18 mouse cellular contexts compared by ENCODE assay signal in genomic region chr4:45657350-45657978, GRCm38 (mm10).
DNase-seq lines count a peak whose midpoint lies in the region; ATAC-seq lines count a peak whose summit lies in the region.
"Had no signal": no experiment of that assay in that cellular context is flagged by ENCODE, and none has a peak within 500 bp of the region (broad histone marks: within the 10 kb centered on the region; RNA-seq: fewer than 3 reads in every experiment).

No protein-coding gene starts in this region.

- 0 out of 2 replicates have a peak overlapping the region, but pooled peaks have one; percentile 19 for H3K9ac ChIP-seq in limb, embryonic 13.5 days
- H3K9ac ChIP-seq in liver, embryonic 16.5 days (ENCODE audit: low read depth, low read length), result no peak overlapping the region
- H3K9ac ChIP-seq in forebrain, embryonic 13.5 days, result no peak overlapping the region
- H3K9ac ChIP-seq: hindbrain, embryonic 13.5 days had no signal

- no peaks in the 10 kb centered on the region for H3K9me3 ChIP-seq in limb, embryonic 13.5 days
- H3K9me3 ChIP-seq in limb, embryonic 10.5 days (replicated peaks), result no peaks in the 10 kb centered on the region
- no peaks in the 10 kb centered on the region for H3K9me3 ChIP-seq in liver, embryonic 16.5 days (replicated peaks; ENCODE audit: control insufficient read depth, low read length)
- no peaks in the 10 kb centered on the region for H3K9me3 ChIP-seq in forebrain, embryonic 13.5 days (replicated peaks)
- H3K9me3 ChIP-seq: G1E; hindbrain, embryonic 13.5 days had no signal

- H3K27me3 ChIP-seq in limb, embryonic 13.5 days, result no peaks in the 10 kb centered on the region
- peaks cover 6% of the 10 kb centered on the region; the same call in 1 of the 2 replicates for H3K27me3 ChIP-seq in limb, embryonic 10.5 days (ENCODE audit: low read depth, poor library complexity, severe bottlenecking)
- no peaks in the 10 kb centered on the region for H3K27me3 ChIP-seq in liver, embryonic 16.5 days (ENCODE audit: control insufficient read depth, insufficient read depth, low read depth, low read length)
- no peaks in the 10 kb centered on the region; the same call in 1 of the 2 replicates for H3K27me3 ChIP-seq in forebrain, embryonic 13.5 days
- H3K27me3 ChIP-seq: hindbrain, embryonic 13.5 days had no signal

- no peak overlapping the region; the same call in 1 of the 2 replicates for H3K27ac ChIP-seq in limb, embryonic 13.5 days
- H3K27ac ChIP-seq in limb, embryonic 10.5 days, result no peak overlapping the region
- no peak overlapping the region for H3K27ac ChIP-seq in liver, embryonic 16.5 days (ENCODE audit: low read length)
- H3K27ac ChIP-seq in forebrain, embryonic 13.5 days, result no peak overlapping the region
- H3K27ac ChIP-seq: hindbrain, embryonic 13.5 days had no signal

- no peak overlapping the region for H3K4me3 ChIP-seq in limb, embryonic 13.5 days
- H3K4me3 ChIP-seq in limb, embryonic 10.5 days, result no peak overlapping the region
- H3K4me3 ChIP-seq in liver, embryonic 16.5 days (ENCODE audit: low read depth, low read length), result no peak overlapping the region
- no peak overlapping the region for H3K4me3 ChIP-seq in forebrain, embryonic 13.5 days
- H3K4me3 ChIP-seq: hindbrain, embryonic 13.5 days had no signal

- no peaks in the 10 kb centered on the region for H3K36me3 ChIP-seq in limb, embryonic 13.5 days
- no peaks in the 10 kb centered on the region for H3K36me3 ChIP-seq in limb, embryonic 10.5 days
- H3K36me3 ChIP-seq in liver, embryonic 16.5 days (ENCODE audit: control insufficient read depth, insufficient read depth), result no peaks in the 10 kb centered on the region
- H3K36me3 ChIP-seq in forebrain, embryonic 13.5 days (ENCODE audit: poor library complexity, severe bottlenecking), result no peaks in the 10 kb centered on the region
- H3K36me3 ChIP-seq: G1E; hindbrain, embryonic 13.5 days had no signal

- DNase-seq in adrenal gland, adult 2 months, result peak; percentile 19
- DNase-seq in adrenal gland, postnatal 4 days (ENCODE audit: low spot score in 2 of 2), result no peak
- DNase-seq in limb, embryonic 10.5 days (ENCODE audit: low spot score), result no peak
- DNase-seq: cerebellum, adult 9-10 months; gastrocnemius, postnatal 25 days; kidney, postnatal 10 days; lung, adult 18-20 months; lung, postnatal 14 days; right cerebral cortex, postnatal 14 days; thymus, postnatal 14 days had no signal

- WGBS in limb, embryonic 13.5 days, result 22% methylated on average over 5 of the region's 5 CpGs
- 19% methylated on average over 5 of the region's 5 CpGs for WGBS in limb, embryonic 10.5 days
- 29% methylated on average over 5 of the region's 5 CpGs for WGBS in liver, embryonic 16.5 days (ENCODE audit: insufficient replicate concordance)
- WGBS in forebrain, embryonic 13.5 days, result 45% methylated on average over 5 of the region's 5 CpGs

- no peak overlapping the region for H3K4me2 ChIP-seq in limb, embryonic 13.5 days (replicated peaks)
- H3K4me2 ChIP-seq in liver, embryonic 16.5 days (ENCODE audit: low read depth, low read length), result no peak overlapping the region
- no peak overlapping the region for H3K4me2 ChIP-seq in forebrain, embryonic 13.5 days
- H3K4me2 ChIP-seq: hindbrain, embryonic 13.5 days had no signal

- H3K4me1 ChIP-seq in limb, embryonic 13.5 days, result peaks cover 33% of the 10 kb centered on the region
- H3K4me1 ChIP-seq in limb, embryonic 10.5 days, result peaks cover 33% of the 10 kb centered on the region
- H3K4me1 ChIP-seq in liver, embryonic 16.5 days (ENCODE audit: control insufficient read depth, low read depth, low read length), result no peaks in the 10 kb centered on the region
- peaks cover 34% of the 10 kb centered on the region for H3K4me1 ChIP-seq in forebrain, embryonic 13.5 days

- no peak for ATAC-seq in limb, embryonic 13.5 days (ENCODE audit: low FRiP score, low read depth)
- ATAC-seq in liver, embryonic 16.5 days (ENCODE audit: low read depth), result peak; percentile 60; the same call in 1 of the 2 replicates
- ATAC-seq in megakaryocyte progenitor cell, adult 5-6 weeks (replicated peaks; ENCODE audit: poor library complexity), result no peak
- ATAC-seq in forebrain, embryonic 13.5 days, result no peak
- ATAC-seq: forebrain, embryonic 16.5 days; inflammation-experienced regulatory T-cells, adult 6 months had no signal
